Mouse (Mus musculus) lung, embryonic 14.5 days (tissue): Measurements from ENCODE around the gene Zbtb16. TPM values are rescaled to one million over a fixed set of nuclear protein-coding genes. Genes with fewer than 3 reads are reported as not detected.

Experiments
- ATAC-seq: fragments of 200-750 bp; cut with Nextera tagmentation; 2 replicates; pipeline ENCODE4 v1.8.0; 2017; ENCODE audit warnings: mild to moderate bottlenecking, moderate TSS enrichment, moderate library complexity; ENCODE audit not compliant: insufficient read depth
- DNase-seq: peaks from one replicate; pipeline ENCODE4 v3.0.0-alpha.2; 2015
- H3K27ac ChIP-seq: fragments of 300-500 bp; sonication (generic); 2 replicates; pipeline ENCODE4 v1.5.1; 2014; ENCODE audit warnings: low read depth, mild to moderate bottlenecking, moderate library complexity
- H3K27me3 ChIP-seq: fragments of 300-500 bp; sonication (generic); 2 replicates; pipeline ENCODE4 v1.6.1; 2014; ENCODE audit warnings: low read length, control low read depth; ENCODE audit not compliant: insufficient read depth
- H3K36me3 ChIP-seq: fragments of 300-500 bp; sonication (generic); 2 replicates; pipeline ENCODE4 v1.6.1; 2014; ENCODE audit warnings: control low read depth; ENCODE audit not compliant: insufficient read depth
- H3K4me1 ChIP-seq: fragments of 300-500 bp; sonication (generic); 2 replicates; pipeline ENCODE4 v1.6.1; 2014; ENCODE audit warnings: antibody characterized with exemption, control low read depth; ENCODE audit not compliant: insufficient read depth
- H3K4me2 ChIP-seq: fragments of 300-500 bp; sonication (generic); 2 replicates; pipeline ENCODE4 v1.6.1; 2014; ENCODE audit warnings: mild to moderate bottlenecking
- H3K4me3 ChIP-seq: fragments of 300-500 bp; sonication (generic); 2 replicates; pipeline ENCODE4 v1.5.1; 2014; ENCODE audit warnings: low read depth, low read length
- H3K9ac ChIP-seq: fragments of 300-500 bp; sonication (generic); 2 replicates; pipeline ENCODE4 v1.6.1; 2014
- H3K9me3 ChIP-seq: fragments of 300-500 bp; sonication (generic); 2 replicates; pipeline ENCODE4 v1.6.1; 2016; ENCODE audit warnings: low read depth, low read length, control low read depth
- CTCF ChIP-seq: IDR thresholded peaks from 2 replicates; pipeline ENCODE4 v1.5.1; 2016; ENCODE audit warnings: antibody characterized with exemption, low read depth
- WGBS: fragments of 180-500 bp; shearing (Covaris S2); extraction: QIAGEN DNeasy Blood & Tissue Kit; methylation state at CpG from one replicate; pipeline ENCODE4 v1.1.7; 2014; 5-methylcytosine and 5-hydroxymethylcytosine counted together
- polyA plus RNA-seq: library from polyadenylated mRNA; unstranded; fragments of >200 nt; fragmentation: Nextera tagmentation; extraction: Ambion mirVana; gene quantifications from 2 replicates; pipeline ENCODE4 v1.2.1, GENCODE M21; 2014

The Zbtb16 gene
- polyA plus RNA-seq, 1 experiment from 2014 or later = 0.71 TPM

DNA sequence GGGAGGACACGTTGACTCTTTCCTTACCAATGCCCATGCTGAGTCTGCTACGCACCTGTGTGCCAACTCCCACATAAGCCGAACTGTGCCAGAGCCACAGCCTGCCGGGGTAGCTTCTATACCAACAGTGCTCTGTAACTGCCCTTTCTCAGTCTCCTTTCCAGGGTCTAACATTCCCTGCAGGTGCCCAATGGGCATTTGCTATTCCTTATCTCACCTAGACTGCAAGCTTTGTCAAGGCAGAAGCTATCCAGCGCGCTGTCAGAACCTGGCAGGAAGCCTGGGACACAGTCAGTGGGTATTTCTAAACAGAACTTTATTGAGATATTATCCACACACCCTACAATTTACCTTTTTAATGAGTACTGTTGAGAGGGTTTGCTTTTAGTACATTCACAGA, 82.1 kb downstream of the Zbtb16 start:
- Histone ChIP-seq H3K4me3 (no peak overlapping the region), H3K27ac (no peak overlapping the region), H3K9ac (no peak overlapping the region), H3K36me3 (no peaks in the 10 kb centered on the region), H3K4me1 (no peaks in the 10 kb centered on the region), H3K27me3 (0 out of 2 replicates have a peak, but pooled peaks cover 7% of the 10 kb centered on the region), H3K9me3 (no peaks in the 10 kb centered on the region), H3K4me2 (no peak overlapping the region)
- no peak for DNase-seq
- no peak for ATAC-seq
- WGBS = 89% methylated on average over 6 of the region's 6 CpGs
- TF ChIP-seq CTCF = no peak

DNA sequence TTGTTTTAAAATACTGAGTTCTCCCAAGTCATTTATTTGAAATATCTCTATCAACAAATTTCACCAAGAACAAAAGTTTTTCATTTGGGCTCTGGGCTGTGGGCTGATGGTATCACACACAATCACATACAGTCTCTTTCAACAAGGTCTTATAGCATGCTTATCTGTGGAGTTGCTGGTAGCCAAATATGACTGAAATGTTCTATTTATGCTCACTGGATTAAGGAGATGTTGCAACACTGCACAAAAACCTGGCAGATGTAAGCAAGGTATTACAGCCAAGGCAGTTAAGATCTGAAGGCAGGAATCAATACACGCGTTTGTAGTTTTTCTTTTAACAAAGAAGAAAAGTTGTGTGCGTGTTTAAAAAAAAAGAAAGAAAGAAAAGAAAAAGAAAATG, 84.1 kb downstream of the Zbtb16 start:
- H3K27ac ChIP-seq = no peak overlapping the region
- ATAC-seq (no peak), DNase-seq (no peak)
- H3K4me3 ChIP-seq = no peak overlapping the region
- H3K4me2 ChIP-seq = no peak overlapping the region
- TF ChIP-seq CTCF = no peak
- no peaks in the 10 kb centered on the region for H3K9me3 ChIP-seq
- 87% methylated on average over 3 of the region's 3 CpGs for WGBS
- H3K36me3 ChIP-seq = no peaks in the 10 kb centered on the region
- H3K9ac ChIP-seq = no peak overlapping the region
- no peaks in the 10 kb centered on the region for H3K4me1 ChIP-seq
- 0 out of 2 replicates have a peak, but pooled peaks cover 7% of the 10 kb centered on the region for H3K27me3 ChIP-seq

- ATAC-seq (no peak), DNase-seq (no peak)
- 83% methylated on average over 6 of the region's 6 CpGs for WGBS
- H3K4me3 ChIP-seq = no peak overlapping the region
- no peaks in the 10 kb centered on the region for H3K36me3 ChIP-seq
- no peak overlapping the region for H3K4me2 ChIP-seq
- no peak overlapping the region for H3K27ac ChIP-seq
- H3K9ac ChIP-seq = no peak overlapping the region
- peaks cover 10% of the 10 kb centered on the region for H3K4me1 ChIP-seq
- H3K9me3 ChIP-seq = no peaks in the 10 kb centered on the region
- H3K27me3 ChIP-seq = 0 out of 2 replicates have a peak, but pooled peaks cover 7% of the 10 kb centered on the region
- TF ChIP-seq CTCF = no peak
Observed at GRCm38 (mm10) chr9:48749666-48750065, 86.4 kb downstream of the Zbtb16 start.

DNA sequence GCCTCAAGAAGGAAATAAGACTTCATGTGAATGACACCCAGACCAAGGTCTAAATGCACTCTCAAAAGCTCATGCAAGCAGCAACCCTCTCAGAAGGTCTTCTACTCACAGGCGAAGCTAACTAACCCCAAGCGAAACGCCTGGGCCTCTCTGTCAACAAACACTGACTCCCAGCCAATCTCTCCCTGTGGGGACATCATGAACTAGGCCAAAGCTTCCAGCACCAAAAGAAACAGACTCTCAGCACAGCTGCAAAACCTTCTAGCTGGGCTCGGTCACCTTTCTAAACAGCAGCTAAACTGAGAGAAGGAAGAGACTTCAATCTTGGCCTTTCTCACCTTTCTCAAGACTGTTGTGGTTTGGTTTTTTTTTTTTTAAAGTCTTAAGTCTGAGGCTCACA, 86.9 kb downstream of the Zbtb16 start:
- ATAC-seq = no peak
- DNase-seq = no peak
- 61% methylated on average over 4 of the region's 4 CpGs for WGBS
- Histone ChIP-seq H3K36me3 (no peaks in the 10 kb centered on the region), H3K9ac (no peak overlapping the region), H3K27ac (no peak overlapping the region), H3K27me3 (0 out of 2 replicates have a peak, but pooled peaks cover 4% of the 10 kb centered on the region), H3K4me1 (peaks cover 11% of the 10 kb centered on the region), H3K4me2 (no peak overlapping the region), H3K4me3 (no peak overlapping the region), H3K9me3 (no peaks in the 10 kb centered on the region)
- TF ChIP-seq CTCF = no peak

DNA sequence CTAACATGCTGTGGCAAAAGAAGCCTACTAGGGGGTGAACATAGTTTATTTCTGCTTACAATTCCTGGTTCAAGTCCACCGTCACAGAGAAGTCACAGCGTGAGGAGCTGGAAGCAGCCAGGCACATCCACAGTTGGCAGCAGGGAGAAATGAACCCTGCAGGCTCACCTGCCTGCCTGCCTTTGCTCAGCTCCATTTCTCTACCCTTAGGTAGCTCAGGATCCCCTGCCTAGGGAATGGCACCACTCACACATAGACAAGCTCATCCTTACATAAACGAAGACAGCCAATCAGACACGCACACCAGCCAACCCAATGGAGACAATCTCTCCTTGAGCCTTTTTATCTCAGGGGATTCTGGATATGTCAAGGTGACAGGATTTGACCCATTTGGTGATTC, 87.3 kb downstream of the Zbtb16 start:
- Histone ChIP-seq H3K27me3 (0 out of 2 replicates have a peak, but pooled peaks cover 2% of the 10 kb centered on the region), H3K9ac (no peak overlapping the region), H3K4me1 (peaks cover 11% of the 10 kb centered on the region), H3K9me3 (no peaks in the 10 kb centered on the region), H3K36me3 (no peaks in the 10 kb centered on the region), H3K4me3 (no peak overlapping the region), H3K27ac (no peak overlapping the region), H3K4me2 (no peak overlapping the region)
- 93% methylated on average over 4 of the region's 4 CpGs for WGBS
- no peak for DNase-seq
- TF ChIP-seq CTCF = no peak
- ATAC-seq = no peak

DNA sequence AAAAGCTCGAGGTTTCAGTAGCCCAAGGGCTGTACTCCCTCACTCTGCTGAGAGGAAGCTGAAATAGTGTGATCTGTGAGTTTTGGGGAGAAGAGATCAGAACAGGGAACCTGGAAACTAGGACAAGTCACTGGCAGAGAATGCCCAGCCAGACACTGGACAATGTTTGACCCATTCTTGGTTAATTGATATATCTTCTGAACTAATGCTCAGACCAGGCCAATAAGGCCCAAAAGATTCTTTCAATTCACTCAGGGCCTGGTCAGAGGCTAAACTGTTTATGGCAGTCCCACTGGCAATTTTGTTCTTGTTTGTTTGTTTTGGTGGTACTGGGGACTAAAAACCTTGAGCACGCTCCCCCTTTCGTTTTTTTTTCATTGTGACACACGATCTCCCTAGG, 87.8 kb downstream of the Zbtb16 start:
- ATAC-seq (no peak), DNase-seq (no peak)
- Histone ChIP-seq H3K9me3 (no peaks in the 10 kb centered on the region), H3K27me3 (no peaks in the 10 kb centered on the region), H3K27ac (no peak overlapping the region), H3K4me2 (no peak overlapping the region), H3K36me3 (no peaks in the 10 kb centered on the region), H3K9ac (no peak overlapping the region), H3K4me3 (no peak overlapping the region), H3K4me1 (peaks cover 11% of the 10 kb centered on the region)
- 71% methylated on average over 4 of the region's 4 CpGs for WGBS
- TF ChIP-seq CTCF = no peak

- no peak for TF ChIP-seq CTCF
- ATAC-seq = no peak
- 89% methylated on average over 10 of the region's 10 CpGs for WGBS
Observed at GRCm38 (mm10) chr9:48746506-48746905, 89.5 kb downstream of the Zbtb16 start.

More at GRCm38 (mm10) chr9:48746506-48746905, 89.5 kb downstream of the Zbtb16 start:
- H3K9me3 ChIP-seq = no peaks in the 10 kb centered on the region
- H3K4me2 ChIP-seq = no peak overlapping the region
- 0 out of 2 replicates have a peak, but pooled peaks cover 6% of the 10 kb centered on the region for H3K27me3 ChIP-seq
- H3K9ac ChIP-seq = no peak overlapping the region
- DNase-seq = no peak
- H3K4me1 ChIP-seq = peaks cover 11% of the 10 kb centered on the region
- no peak overlapping the region for H3K27ac ChIP-seq
- H3K36me3 ChIP-seq = no peaks in the 10 kb centered on the region
- no peak overlapping the region for H3K4me3 ChIP-seq
